Mouse (Mus musculus): ENCODE data around the gene Sfxn2. TPM values are rescaled to one million over a fixed set of nuclear protein-coding genes. Genes with fewer than 3 reads are reported as not detected.

Gene Sfxn2
- polyA plus RNA-seq, 1 experiment from 2014 or later: 12.4 TPM

DNA sequence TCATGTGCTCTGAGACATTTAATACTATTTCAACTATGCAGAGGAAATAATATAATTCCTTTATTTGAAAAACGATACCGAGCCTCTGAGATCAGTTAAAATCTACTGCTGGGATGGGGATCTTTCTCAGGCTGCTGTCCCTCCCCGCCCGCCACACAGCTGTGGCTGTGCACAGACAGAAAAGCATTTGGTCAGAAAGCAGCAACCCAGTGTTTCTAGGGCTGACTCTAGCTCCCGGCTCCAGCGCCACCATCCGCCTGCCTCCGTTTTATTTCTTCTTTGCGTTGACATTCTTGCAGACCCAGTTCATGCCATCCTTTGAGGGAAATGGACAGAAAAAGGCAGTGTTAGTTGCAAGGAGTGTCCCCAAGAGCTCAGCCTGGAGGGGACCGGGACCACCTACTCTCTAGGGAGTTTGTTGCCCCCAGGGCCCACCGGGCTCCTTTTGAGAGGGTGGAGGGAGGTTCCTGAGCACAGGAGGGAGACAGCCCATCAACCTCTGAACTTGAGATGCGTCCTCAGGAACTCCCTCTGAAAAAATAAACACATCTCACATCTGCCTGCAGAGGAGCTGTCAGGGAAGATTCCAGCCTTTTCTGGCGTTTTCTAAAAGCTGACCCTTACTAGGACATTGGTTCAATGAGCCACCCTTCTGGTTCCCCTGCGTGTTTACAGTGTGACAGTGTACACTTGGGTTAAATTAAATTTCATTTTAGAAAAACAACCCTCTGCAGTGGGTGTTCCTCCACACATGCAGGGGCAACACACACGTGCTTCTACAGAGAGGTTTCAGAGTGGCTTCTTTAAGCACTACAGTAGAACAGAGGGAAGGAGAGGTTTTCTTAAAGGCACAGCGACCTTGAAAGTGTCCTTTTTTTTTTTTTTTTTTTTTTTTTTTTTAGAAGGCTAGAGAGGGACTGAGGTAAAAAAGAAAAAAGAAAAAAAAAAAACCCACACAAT is 41.8 kb upstream of the Sfxn2 start:
- Histone ChIP-seq H3K4me2 (peak overlapping the region; percentile 69; the same call in 1 of the 2 replicates), H3K27me3 (no peaks in the 10 kb centered on the region), H3K4me3 (no peak overlapping the region), H3K36me3 (ENCODE audit: poor library complexity, severe bottlenecking) (peaks cover 14% of the 10 kb centered on the region), H3K9ac (peak overlapping the region; percentile 61), H3K4me1 (peaks cover 75% of the 10 kb centered on the region), H3K9me3 (replicated peaks) (no peaks in the 10 kb centered on the region), H3K27ac (peak overlapping the region; percentile 91)
- no peak for ATAC-seq
- WGBS: 10% methylated on average over 16 of the region's 16 CpGs

DNA sequence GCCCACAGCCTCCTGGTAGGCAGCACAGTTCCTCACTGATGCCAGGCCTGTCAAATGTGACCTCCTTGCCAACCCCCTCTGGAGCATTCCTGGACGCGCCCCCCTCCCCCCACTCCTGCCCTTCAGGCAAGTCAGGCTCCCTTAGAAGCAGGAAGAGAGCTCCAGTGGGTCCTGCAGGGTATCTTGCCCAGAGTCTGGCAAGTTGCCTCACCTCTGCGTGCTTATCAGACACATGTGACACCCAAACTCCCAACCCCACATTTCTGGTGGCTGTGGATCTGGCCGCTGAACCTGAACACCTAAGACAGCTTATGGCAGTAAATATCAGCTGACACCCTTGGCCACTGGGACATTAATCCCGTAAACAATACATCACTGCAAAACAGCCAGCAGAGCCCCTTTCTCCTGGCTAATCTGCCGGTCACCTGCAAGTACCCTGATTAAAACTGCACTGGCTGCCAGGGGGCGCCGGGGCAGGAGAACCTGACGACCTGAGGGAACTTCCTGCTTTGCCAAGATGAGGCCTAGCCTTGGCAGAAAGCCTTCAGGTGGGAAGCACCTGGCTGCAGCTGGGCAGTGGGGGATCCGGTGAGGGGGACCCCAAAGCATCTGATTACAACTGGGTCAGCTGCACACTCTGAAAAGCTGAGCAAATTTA is 41.0 kb upstream of the Sfxn2 start:
- H3K4me3 ChIP-seq: no peak overlapping the region
- H3K36me3 ChIP-seq (ENCODE audit: poor library complexity, severe bottlenecking): peaks cover 18% of the 10 kb centered on the region
- H3K27ac ChIP-seq: peak overlapping the region; percentile 62
- ATAC-seq: no peak
- H3K4me1 ChIP-seq: peaks cover 67% of the 10 kb centered on the region
- H3K9me3 ChIP-seq (replicated peaks): no peaks in the 10 kb centered on the region
- H3K9ac ChIP-seq: 0 out of 2 replicates have a peak overlapping the region, but pooled peaks have one; percentile 21
- H3K4me2 ChIP-seq: peak overlapping the region; percentile 28; the same call in 1 of the 2 replicates
- no peaks in the 10 kb centered on the region for H3K27me3 ChIP-seq
- WGBS: 5% methylated on average over 10 of the region's 10 CpGs

DNA sequence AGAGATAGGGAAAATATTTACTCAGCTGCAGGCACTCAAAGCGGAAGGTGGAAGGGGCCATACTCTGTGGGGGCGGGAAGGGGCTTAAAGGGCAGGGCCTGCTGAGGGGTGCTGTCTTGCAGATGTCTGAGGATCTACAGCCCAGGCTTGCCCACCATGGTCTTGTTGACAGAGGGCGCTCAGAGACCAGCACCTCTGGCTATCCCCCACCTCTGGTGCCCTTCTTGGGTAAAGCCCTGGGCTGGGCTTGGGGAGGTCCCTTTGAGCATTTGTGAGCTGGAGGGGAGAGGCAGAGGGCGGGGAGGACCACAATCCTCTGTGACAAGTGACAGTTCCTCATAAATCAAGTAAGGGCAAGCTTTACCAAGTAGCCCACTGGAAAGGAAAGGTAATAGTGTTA is 40.1 kb upstream of the Sfxn2 start:
- Histone ChIP-seq H3K9ac (peak overlapping the region; percentile 8; the same call in 1 of the 2 replicates), H3K9me3 (replicated peaks) (no peaks in the 10 kb centered on the region), H3K4me2 (no peak overlapping the region), H3K4me3 (no peak overlapping the region), H3K36me3 (ENCODE audit: poor library complexity, severe bottlenecking) (peaks cover 18% of the 10 kb centered on the region), H3K27me3 (no peaks in the 10 kb centered on the region), H3K4me1 (peaks cover 58% of the 10 kb centered on the region), H3K27ac (peak overlapping the region; percentile 31; the same call in 1 of the 2 replicates)
- ATAC-seq: no peak
- WGBS: 44% methylated on average over 4 of the region's 4 CpGs

DNA sequence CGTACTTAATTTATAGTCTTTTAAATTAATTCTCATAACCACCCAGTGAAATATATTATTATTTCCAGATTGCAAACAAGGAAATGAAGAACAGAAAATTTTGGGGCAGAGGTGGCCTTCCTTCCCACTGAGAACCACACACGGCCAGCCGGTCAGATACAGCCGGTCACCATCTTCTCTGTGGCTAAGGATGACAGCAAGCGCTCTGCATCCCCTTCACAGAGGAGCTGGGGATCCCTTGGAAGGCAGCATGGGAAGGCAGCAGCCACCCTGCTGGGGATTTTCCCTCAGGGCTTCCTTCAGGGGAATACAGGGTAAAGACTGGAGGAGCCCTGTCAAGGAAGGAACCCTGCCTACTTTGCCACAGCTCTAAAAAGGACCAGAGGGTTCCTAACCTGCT is 39.6 kb upstream of the Sfxn2 start:
- 70% methylated on average over 5 of the region's 5 CpGs for WGBS
- Histone ChIP-seq H3K4me2 (no peak overlapping the region), H3K9me3 (replicated peaks) (no peaks in the 10 kb centered on the region), H3K27ac (no peak overlapping the region), H3K36me3 (ENCODE audit: poor library complexity, severe bottlenecking) (peaks cover 18% of the 10 kb centered on the region), H3K27me3 (no peaks in the 10 kb centered on the region), H3K4me1 (peaks cover 53% of the 10 kb centered on the region), H3K9ac (peak overlapping the region; percentile 8), H3K4me3 (no peak overlapping the region)
- ATAC-seq: no peak

DNA sequence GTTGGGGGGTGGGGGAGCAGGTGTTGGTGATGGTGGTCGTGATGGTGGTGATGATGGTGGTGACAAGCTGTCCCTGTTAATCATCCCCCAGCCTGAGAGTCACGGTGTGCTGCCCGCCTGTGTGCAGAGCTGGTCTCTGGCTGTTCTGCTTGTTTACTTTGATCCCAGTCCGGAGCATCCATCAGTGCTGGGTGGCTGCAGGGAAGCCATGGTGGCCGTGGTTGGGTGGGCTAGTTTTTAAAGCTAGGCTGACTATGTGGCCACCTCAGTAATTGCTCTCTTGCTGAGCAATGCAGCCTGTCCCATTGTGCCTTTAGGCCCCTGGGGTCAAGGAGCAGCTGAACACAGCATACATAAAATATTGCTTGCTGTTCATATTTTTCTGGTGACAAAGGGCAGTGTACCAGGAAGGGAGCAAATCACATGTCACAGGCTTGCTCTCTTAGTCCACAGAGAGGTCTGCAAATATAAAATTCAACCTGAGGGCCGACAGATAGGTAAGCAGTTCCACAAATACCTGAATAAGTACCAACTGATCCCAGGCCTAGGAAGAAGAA is 38.5 kb upstream of the Sfxn2 start:
- WGBS: 71% methylated on average over 6 of the region's 6 CpGs
- Histone ChIP-seq H3K27me3 (no peaks in the 10 kb centered on the region), H3K4me1 (peaks cover 43% of the 10 kb centered on the region), H3K27ac (no peak overlapping the region), H3K4me2 (no peak overlapping the region), H3K36me3 (ENCODE audit: poor library complexity, severe bottlenecking) (peaks cover 23% of the 10 kb centered on the region), H3K4me3 (no peak overlapping the region), H3K9me3 (replicated peaks) (no peaks in the 10 kb centered on the region), H3K9ac (no peak overlapping the region)
- no peak for ATAC-seq

DNA sequence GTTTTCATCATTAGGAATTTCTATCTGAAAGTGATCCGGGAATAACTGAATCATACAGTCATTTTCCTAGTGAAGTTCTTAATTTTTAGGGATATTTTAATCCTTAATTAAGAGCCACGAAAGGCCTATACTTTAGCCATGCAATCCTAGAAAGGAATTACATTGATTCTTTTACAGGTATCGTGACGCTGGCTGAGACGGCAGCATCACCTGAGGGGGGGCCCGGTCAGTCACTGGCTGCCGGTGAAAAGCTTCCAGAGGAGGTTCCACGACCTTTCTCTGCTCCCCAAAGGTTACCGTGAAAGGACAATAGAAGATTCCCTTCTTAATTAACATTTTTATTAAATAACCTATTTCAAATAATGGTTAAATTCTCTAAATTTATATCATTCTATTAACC is 35.8 kb upstream of the Sfxn2 start:
- H3K4me2 ChIP-seq: no peak overlapping the region
- 92% methylated on average over 9 of the region's 9 CpGs for WGBS
- no peak for ATAC-seq
- H3K27ac ChIP-seq: no peak overlapping the region
- peaks cover 48% of the 10 kb centered on the region for H3K36me3 ChIP-seq (ENCODE audit: poor library complexity, severe bottlenecking)
- no peaks in the 10 kb centered on the region for H3K9me3 ChIP-seq (replicated peaks)
- H3K4me3 ChIP-seq: no peak overlapping the region
- H3K27me3 ChIP-seq: no peaks in the 10 kb centered on the region
- no peak overlapping the region for H3K9ac ChIP-seq
- H3K4me1 ChIP-seq: peaks cover 15% of the 10 kb centered on the region

DNA sequence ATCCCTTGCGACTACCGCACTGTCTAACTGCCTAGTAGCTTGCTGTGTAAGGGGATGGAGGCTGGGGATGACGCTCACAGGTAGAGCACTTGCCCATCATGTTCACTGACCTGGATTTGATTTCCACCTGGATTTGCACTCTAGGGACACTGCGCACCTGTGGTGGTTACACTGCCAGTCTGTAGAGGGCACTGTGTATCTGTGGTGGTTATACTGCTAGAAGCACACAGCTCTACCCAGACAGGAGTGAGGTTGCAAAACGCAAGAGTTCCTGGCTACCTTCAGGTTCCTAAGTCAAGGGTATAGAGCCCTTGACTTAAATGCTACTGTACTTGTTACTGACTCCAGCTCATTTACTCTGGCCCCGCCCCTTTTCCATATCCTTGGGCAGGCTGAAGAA is 35.0 kb upstream of the Sfxn2 start:
- ATAC-seq: no peak
- no peak overlapping the region for H3K4me3 ChIP-seq
- H3K4me2 ChIP-seq: no peak overlapping the region
- no peak overlapping the region for H3K9ac ChIP-seq
- 87% methylated on average over 6 of the region's 6 CpGs for WGBS
- H3K27ac ChIP-seq: no peak overlapping the region
- H3K9me3 ChIP-seq (replicated peaks): no peaks in the 10 kb centered on the region
- H3K27me3 ChIP-seq: no peaks in the 10 kb centered on the region
- peaks cover 7% of the 10 kb centered on the region; the same call in 1 of the 2 replicates for H3K4me1 ChIP-seq
- H3K36me3 ChIP-seq (ENCODE audit: poor library complexity, severe bottlenecking): peaks cover 57% of the 10 kb centered on the region

DNA sequence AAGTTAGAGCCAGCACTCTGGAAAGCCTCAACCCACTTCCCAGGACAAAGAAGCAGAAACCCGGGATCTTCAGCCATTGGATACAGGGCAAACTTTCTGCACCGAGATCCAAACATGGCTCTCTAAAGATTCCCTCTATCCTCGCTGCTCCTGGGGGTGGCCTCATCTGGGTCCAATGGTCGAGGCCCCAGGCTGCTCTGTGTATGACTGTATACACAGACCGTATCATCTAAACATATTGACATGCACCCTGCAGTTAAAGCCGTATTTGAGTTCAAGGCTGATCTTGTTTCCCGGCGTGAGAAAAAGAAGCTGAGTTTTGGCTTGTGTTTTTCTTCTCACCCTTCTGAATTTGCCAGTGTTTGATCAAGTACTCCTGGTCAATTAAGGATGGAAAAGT is 30.4 kb upstream of the Sfxn2 start:
- Histone ChIP-seq H3K9ac (no peak overlapping the region), H3K36me3 (ENCODE audit: poor library complexity, severe bottlenecking) (peaks cover 54% of the 10 kb centered on the region), H3K4me1 (peaks cover 8% of the 10 kb centered on the region), H3K27me3 (no peaks in the 10 kb centered on the region), H3K9me3 (replicated peaks) (no peaks in the 10 kb centered on the region), H3K4me3 (no peak overlapping the region), H3K4me2 (no peak overlapping the region), H3K27ac (no peak overlapping the region)
- ATAC-seq: no peak
- WGBS: 88% methylated on average over 8 of the region's 8 CpGs

DNA sequence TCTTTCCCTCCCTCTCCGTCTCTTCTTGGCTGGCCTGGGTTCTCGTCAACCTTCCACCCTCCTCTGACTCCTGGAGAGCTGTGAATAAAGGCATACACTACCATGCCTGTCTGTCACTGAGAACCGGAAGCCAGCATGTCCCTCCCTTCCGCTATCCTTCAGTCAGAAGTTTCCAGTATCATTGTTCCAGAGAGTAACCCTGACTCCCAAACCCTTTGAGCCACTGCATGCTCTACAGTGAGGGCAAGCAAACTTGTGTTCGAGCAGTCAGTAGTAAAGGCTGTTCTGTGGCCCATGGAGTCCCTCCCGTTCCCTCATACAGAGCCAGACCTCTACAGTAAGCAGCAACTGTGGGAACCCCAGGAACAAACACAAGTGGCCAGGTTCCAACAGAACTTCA is 25.6 kb upstream of the Sfxn2 start:
- Histone ChIP-seq H3K4me1 (peaks cover 14% of the 10 kb centered on the region), H3K4me3 (no peak overlapping the region), H3K36me3 (ENCODE audit: poor library complexity, severe bottlenecking) (peaks cover 57% of the 10 kb centered on the region), H3K4me2 (no peak overlapping the region), H3K27me3 (no peaks in the 10 kb centered on the region), H3K9me3 (replicated peaks) (no peaks in the 10 kb centered on the region), H3K27ac (peak overlapping the region; percentile 80), H3K9ac (no peak overlapping the region)
- WGBS: 76% methylated on average over 6 of the region's 6 CpGs
- ATAC-seq: peak; percentile 43; the same call in 1 of the 2 replicates

DNA sequence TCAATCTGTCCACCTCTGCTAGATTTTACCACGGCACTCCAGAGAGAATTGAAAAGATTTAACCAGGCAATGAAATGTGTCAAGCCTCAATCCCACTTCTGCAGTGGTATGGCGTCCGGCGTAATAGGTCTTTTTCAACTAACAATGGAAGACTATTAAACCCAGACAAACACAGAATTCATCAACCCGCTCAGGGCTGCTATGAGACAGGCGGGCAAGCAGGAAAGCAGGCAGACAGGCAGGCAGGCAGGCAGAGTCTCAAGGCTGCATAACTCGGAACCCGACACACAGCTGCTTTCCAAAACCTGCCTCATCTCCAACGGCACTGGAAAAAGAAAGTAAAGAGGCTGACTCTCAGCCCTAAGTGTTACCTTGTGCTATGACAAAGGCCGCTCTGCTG is 25.1 kb upstream of the Sfxn2 start:
- no peak overlapping the region for H3K9ac ChIP-seq
- H3K4me2 ChIP-seq: 0 out of 2 replicates have a peak overlapping the region, but pooled peaks have one; percentile 16
- no peaks in the 10 kb centered on the region for H3K27me3 ChIP-seq
- no peaks in the 10 kb centered on the region for H3K9me3 ChIP-seq (replicated peaks)
- H3K4me1 ChIP-seq: peaks cover 14% of the 10 kb centered on the region
- peak; percentile 51 for ATAC-seq
- WGBS: 37% methylated on average over 10 of the region's 10 CpGs
- no peak overlapping the region for H3K4me3 ChIP-seq
- peaks cover 51% of the 10 kb centered on the region for H3K36me3 ChIP-seq (ENCODE audit: poor library complexity, severe bottlenecking)
- H3K27ac ChIP-seq: peak overlapping the region; percentile 80

DNA sequence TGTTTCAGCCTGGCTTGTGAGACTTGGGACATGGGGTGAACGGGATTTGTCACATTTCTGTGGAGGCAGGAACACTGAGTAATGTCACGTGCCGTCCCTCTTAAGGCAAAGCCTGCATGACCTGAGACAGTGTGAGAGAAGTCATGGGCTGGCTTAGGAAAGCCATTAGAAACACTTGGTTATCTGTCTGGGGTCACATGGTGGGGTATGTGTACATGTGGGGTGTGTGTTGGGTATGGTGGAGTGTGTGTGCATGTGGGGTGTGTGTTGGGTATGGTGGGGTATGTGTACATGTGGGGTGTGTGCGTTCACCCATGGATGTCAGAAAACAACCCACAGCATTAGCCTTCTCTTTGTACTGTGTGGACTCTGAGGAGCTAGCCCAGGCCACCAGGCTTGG is 22.8 kb upstream of the Sfxn2 start:
- WGBS: 85% methylated on average over 4 of the region's 4 CpGs
- Histone ChIP-seq H3K4me3 (no peak overlapping the region), H3K9ac (no peak overlapping the region), H3K9me3 (replicated peaks) (no peaks in the 10 kb centered on the region), H3K4me1 (peaks cover 24% of the 10 kb centered on the region), H3K4me2 (no peak overlapping the region), H3K27me3 (no peaks in the 10 kb centered on the region), H3K27ac (no peak overlapping the region), H3K36me3 (ENCODE audit: poor library complexity, severe bottlenecking) (peaks cover 58% of the 10 kb centered on the region)
- no peak for ATAC-seq

DNA sequence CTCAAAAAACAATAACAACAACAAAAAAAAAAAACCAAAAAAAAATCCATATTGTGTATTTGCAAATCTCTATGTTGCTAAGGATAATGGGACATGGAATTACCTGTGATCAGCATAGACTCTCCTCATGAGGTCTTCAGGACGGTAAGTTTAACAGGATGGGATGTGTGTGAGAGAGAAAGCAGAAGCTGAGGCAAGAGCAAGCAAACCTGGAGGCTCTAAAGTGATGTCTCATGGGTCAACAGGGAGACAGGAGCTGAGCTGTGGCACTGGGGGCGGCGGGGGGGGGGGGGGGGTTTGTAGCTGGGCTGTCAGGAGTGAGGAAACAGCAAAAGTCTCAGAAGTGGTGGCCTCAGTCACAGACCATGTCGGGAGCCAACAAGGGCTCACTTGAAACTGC is 20.7 kb upstream of the Sfxn2 start:
- Histone ChIP-seq H3K9me3 (replicated peaks) (no peaks in the 10 kb centered on the region), H3K27me3 (no peaks in the 10 kb centered on the region), H3K4me1 (peaks cover 19% of the 10 kb centered on the region), H3K4me2 (no peak overlapping the region), H3K4me3 (no peak overlapping the region), H3K36me3 (ENCODE audit: poor library complexity, severe bottlenecking) (peaks cover 70% of the 10 kb centered on the region), H3K27ac (no peak overlapping the region; the same call in 1 of the 2 replicates), H3K9ac (no peak overlapping the region)
- 88% methylated on average over 3 of the region's 4 CpGs for WGBS
- ATAC-seq: no peak
